Mouse (Mus musculus): Measurements from ENCODE around the gene Stat3. TPM values are rescaled to one million over a fixed set of nuclear protein-coding genes. Genes with fewer than 3 reads are reported as not detected.

Gene Stat3
- polyA plus RNA-seq, 1 experiment from 2014 or later, result 40.0 TPM

GRCm38 (mm10) chr11:100843070-100843669 is 96.2 kb downstream of the Stat3 start:
- H3K4me3 ChIP-seq (ENCODE audit: low read length), result no peak overlapping the region
- WGBS, result 95% methylated on average over 8 of the region's 8 CpGs
- ATAC-seq (ENCODE audit: low FRiP score, low TSS enrichment), result no peak
- no peaks in the 10 kb centered on the region for H3K36me3 ChIP-seq (ENCODE audit: control insufficient read depth, insufficient read depth, low read length)
- no peaks in the 10 kb centered on the region for H3K27me3 ChIP-seq (ENCODE audit: control insufficient read depth, insufficient read depth, low read length)
- no peak overlapping the region for H3K27ac ChIP-seq (ENCODE audit: low read depth, low read length)
- no peak overlapping the region for H3K4me2 ChIP-seq (replicated peaks; ENCODE audit: low read depth, low read length)
- H3K4me1 ChIP-seq (ENCODE audit: control insufficient read depth, insufficient read depth, low read length), result no peaks in the 10 kb centered on the region
- H3K9me3 ChIP-seq (ENCODE audit: control insufficient read depth, low read length), result no peaks in the 10 kb centered on the region
- no peak overlapping the region for H3K9ac ChIP-seq (ENCODE audit: low read depth, low read length)

- Histone ChIP-seq H3K4me3 (ENCODE audit: low read length) (no peak overlapping the region), H3K27ac (ENCODE audit: low read depth, low read length) (no peak overlapping the region), H3K4me2 (replicated peaks; ENCODE audit: low read depth, low read length) (no peak overlapping the region), H3K9me3 (ENCODE audit: control insufficient read depth, low read length) (peaks cover 4% of the 10 kb centered on the region; the same call in 1 of the 2 replicates), H3K27me3 (ENCODE audit: control insufficient read depth, insufficient read depth, low read length) (no peaks in the 10 kb centered on the region), H3K9ac (ENCODE audit: low read depth, low read length) (no peak overlapping the region), H3K4me1 (ENCODE audit: control insufficient read depth, insufficient read depth, low read length) (no peaks in the 10 kb centered on the region), H3K36me3 (ENCODE audit: control insufficient read depth, insufficient read depth, low read length) (no peaks in the 10 kb centered on the region)
- 74% methylated on average over 7 of the region's 7 CpGs for WGBS
- ATAC-seq (ENCODE audit: low FRiP score, low TSS enrichment), result no peak
Measured at GRCm38 (mm10) chr11:100842025-100842424, 97.3 kb downstream of the Stat3 start.

- 52% methylated on average over 12 of the region's 12 CpGs for WGBS
- no peaks in the 10 kb centered on the region for H3K36me3 ChIP-seq (ENCODE audit: control insufficient read depth, insufficient read depth, low read length)
- no peak overlapping the region for H3K9ac ChIP-seq (ENCODE audit: low read depth, low read length)
- no peak overlapping the region for H3K4me2 ChIP-seq (replicated peaks; ENCODE audit: low read depth, low read length)
- no peaks in the 10 kb centered on the region for H3K27me3 ChIP-seq (ENCODE audit: control insufficient read depth, insufficient read depth, low read length)
- peaks cover 4% of the 10 kb centered on the region; the same call in 1 of the 2 replicates for H3K9me3 ChIP-seq (ENCODE audit: control insufficient read depth, low read length)
- H3K27ac ChIP-seq (ENCODE audit: low read depth, low read length), result no peak overlapping the region
- no peaks in the 10 kb centered on the region for H3K4me1 ChIP-seq (ENCODE audit: control insufficient read depth, insufficient read depth, low read length)
- no peak overlapping the region for H3K4me3 ChIP-seq (ENCODE audit: low read length)
- ATAC-seq (ENCODE audit: low FRiP score, low TSS enrichment), result no peak
Measured at GRCm38 (mm10) chr11:100840866-100841265, 98.5 kb downstream of the Stat3 start.

- H3K27ac ChIP-seq (ENCODE audit: low read depth, low read length), result no peak overlapping the region
- no peak overlapping the region for H3K4me3 ChIP-seq (ENCODE audit: low read length)
- H3K9me3 ChIP-seq (ENCODE audit: control insufficient read depth, low read length), result peaks cover 4% of the 10 kb centered on the region; the same call in 1 of the 2 replicates
- no peak overlapping the region for H3K9ac ChIP-seq (ENCODE audit: low read depth, low read length)
- H3K36me3 ChIP-seq (ENCODE audit: control insufficient read depth, insufficient read depth, low read length), result no peaks in the 10 kb centered on the region
- no peaks in the 10 kb centered on the region for H3K4me1 ChIP-seq (ENCODE audit: control insufficient read depth, insufficient read depth, low read length)
- no peak for ATAC-seq (ENCODE audit: low FRiP score, low TSS enrichment)
- H3K4me2 ChIP-seq (replicated peaks; ENCODE audit: low read depth, low read length), result no peak overlapping the region
- WGBS, result 56% methylated on average over 8 of the region's 8 CpGs
- H3K27me3 ChIP-seq (ENCODE audit: control insufficient read depth, insufficient read depth, low read length), result no peaks in the 10 kb centered on the region
Measured at GRCm38 (mm10) chr11:100839523-100839922, 99.8 kb downstream of the Stat3 start.

- Histone ChIP-seq H3K27ac (ENCODE audit: low read depth, low read length) (no peak overlapping the region), H3K9ac (ENCODE audit: low read depth, low read length) (no peak overlapping the region), H3K4me3 (ENCODE audit: low read length) (no peak overlapping the region), H3K27me3 (ENCODE audit: control insufficient read depth, insufficient read depth, low read length) (no peaks in the 10 kb centered on the region), H3K9me3 (ENCODE audit: control insufficient read depth, low read length) (peaks cover 4% of the 10 kb centered on the region; the same call in 1 of the 2 replicates), H3K4me1 (ENCODE audit: control insufficient read depth, insufficient read depth, low read length) (no peaks in the 10 kb centered on the region), H3K36me3 (ENCODE audit: control insufficient read depth, insufficient read depth, low read length) (no peaks in the 10 kb centered on the region), H3K4me2 (replicated peaks; ENCODE audit: low read depth, low read length) (no peak overlapping the region)
- ATAC-seq (ENCODE audit: low FRiP score, low TSS enrichment), result no peak
- WGBS, result 95% methylated on average over 9 of the region's 9 CpGs
Measured at GRCm38 (mm10) chr11:100838894-100839293, 100.4 kb downstream of the Stat3 start.

DNA sequence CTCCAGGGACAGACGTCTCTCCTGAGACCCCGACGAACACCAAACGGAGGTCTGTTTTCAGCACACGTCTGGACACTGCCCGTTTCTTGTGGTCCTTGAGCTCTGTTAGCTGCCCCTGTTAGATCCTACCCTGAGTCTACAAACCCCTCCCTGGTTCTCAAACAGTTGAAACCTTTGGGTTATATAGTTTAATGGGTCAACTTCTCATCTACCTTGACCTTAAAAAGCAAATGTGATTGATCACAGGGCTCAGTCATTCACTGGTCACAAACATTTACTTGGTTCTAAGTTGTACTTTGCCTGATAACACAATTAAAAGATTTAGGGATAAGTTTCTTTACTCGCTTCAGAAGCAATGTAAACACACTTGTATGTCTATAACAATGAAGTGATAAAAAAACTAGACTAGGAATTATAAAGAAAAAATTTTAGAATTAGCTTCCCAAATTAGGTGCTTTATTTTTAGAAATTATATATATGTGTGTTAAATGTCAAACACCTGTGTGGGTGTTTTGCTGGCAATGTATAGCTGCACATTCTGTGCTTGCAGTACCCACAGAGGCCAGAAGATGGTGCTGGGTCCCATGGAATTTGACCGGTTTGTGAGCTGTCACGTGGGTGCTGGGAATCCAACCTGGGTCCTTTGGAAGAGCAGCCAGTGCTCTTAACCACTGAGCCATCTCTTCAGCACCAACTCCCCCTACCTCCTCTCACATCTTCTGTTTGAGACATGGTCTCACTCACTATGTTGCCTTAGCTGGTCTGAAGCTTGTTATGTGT is 102.2 kb downstream of the Stat3 start:
- H3K4me2 ChIP-seq (replicated peaks; ENCODE audit: low read depth, low read length), result no peak overlapping the region
- H3K9ac ChIP-seq (ENCODE audit: low read depth, low read length), result no peak overlapping the region
- WGBS, result 84% methylated on average over 9 of the region's 9 CpGs
- H3K4me1 ChIP-seq (ENCODE audit: control insufficient read depth, insufficient read depth, low read length), result 0 out of 2 replicates have a peak, but pooled peaks cover 5% of the 10 kb centered on the region
- no peaks in the 10 kb centered on the region for H3K27me3 ChIP-seq (ENCODE audit: control insufficient read depth, insufficient read depth, low read length)
- no peak for ATAC-seq (ENCODE audit: low FRiP score, low TSS enrichment)
- no peak overlapping the region for H3K27ac ChIP-seq (ENCODE audit: low read depth, low read length)
- no peak overlapping the region for H3K4me3 ChIP-seq (ENCODE audit: low read length)
- no peaks in the 10 kb centered on the region for H3K36me3 ChIP-seq (ENCODE audit: control insufficient read depth, insufficient read depth, low read length)
- H3K9me3 ChIP-seq (ENCODE audit: control insufficient read depth, low read length), result peaks cover 4% of the 10 kb centered on the region; the same call in 1 of the 2 replicates

Other genes with a start within 250 kb of the Stat3 start
- gene Zfp385c, start 247.1 kb downstream of the Stat3 start, polyA plus RNA-seq (2014; fragmentation: Nextera tagmentation; extraction: Ambion mirVana), result 0.40 and 0.50 TPM in 2 replicates
- gene Dhx58, start 235.3 kb downstream of the Stat3 start, polyA plus RNA-seq (2014; fragmentation: Nextera tagmentation; extraction: Ambion mirVana), result 3.2 TPM in 2 replicates
- gene Kat2a, start 227.1 kb downstream of the Stat3 start, polyA plus RNA-seq (2014; fragmentation: Nextera tagmentation; extraction: Ambion mirVana), result 44.3 and 74.5 TPM in 2 replicates
- gene Hspb9, start 225.7 kb downstream of the Stat3 start, polyA plus RNA-seq (2014; fragmentation: Nextera tagmentation; extraction: Ambion mirVana), result 0.47 TPM in 1 of 2 replicates, not detected in the other
- 46.8 and 92.8 TPM in 2 replicates for gene Rab5c, start 201.3 kb downstream of the Stat3 start, polyA plus RNA-seq (2014; fragmentation: Nextera tagmentation; extraction: Ambion mirVana)
- gene Kcnh4, start 179.6 kb downstream of the Stat3 start, polyA plus RNA-seq (2014; fragmentation: Nextera tagmentation; extraction: Ambion mirVana), result 0.07 TPM in 1 of 2 replicates, not detected in the other
- gene Hcrt, start 176.6 kb downstream of the Stat3 start, polyA plus RNA-seq (2014; fragmentation: Nextera tagmentation; extraction: Ambion mirVana), result not detected in 2 replicates
- gene Ghdc, start 168.6 kb downstream of the Stat3 start, polyA plus RNA-seq (2014; fragmentation: Nextera tagmentation; extraction: Ambion mirVana), result 3.6 and 4.5 TPM in 2 replicates
- 12.7 and 19.8 TPM in 2 replicates for gene Stat5b, start 88.8 kb downstream of the Stat3 start, polyA plus RNA-seq (2014; fragmentation: Nextera tagmentation; extraction: Ambion mirVana)
- 2.0 and 3.0 TPM in 2 replicates for gene Stat5a, start 80.2 kb downstream of the Stat3 start, polyA plus RNA-seq (2014; fragmentation: Nextera tagmentation; extraction: Ambion mirVana)
- 40.7 and 45.1 TPM in 2 replicates for gene Cavin1, start 31.3 kb upstream of the Stat3 start, polyA plus RNA-seq (2014; fragmentation: Nextera tagmentation; extraction: Ambion mirVana)
- gene Atp6v0a1, start 69.9 kb upstream of the Stat3 start, polyA plus RNA-seq (2014; fragmentation: Nextera tagmentation; extraction: Ambion mirVana), result 29.2 and 38.8 TPM in 2 replicates
- gene Naglu, start 130.5 kb upstream of the Stat3 start, polyA plus RNA-seq (2014; fragmentation: Nextera tagmentation; extraction: Ambion mirVana), result 7.0 and 11.5 TPM in 2 replicates
- gene Hsd17b1, start 138.9 kb upstream of the Stat3 start, polyA plus RNA-seq (2014; fragmentation: Nextera tagmentation; extraction: Ambion mirVana), result 0.16 TPM in 1 of 2 replicates, not detected in the other
- gene Coasy, start 143.0 kb upstream of the Stat3 start, polyA plus RNA-seq (2014; fragmentation: Nextera tagmentation; extraction: Ambion mirVana), result 42.0 and 44.9 TPM in 2 replicates
- gene Mlx, start 147.7 kb upstream of the Stat3 start, polyA plus RNA-seq (2014; fragmentation: Nextera tagmentation; extraction: Ambion mirVana), result 39.7 and 48.7 TPM in 2 replicates
- gene Psmc3ip, start 155.9 kb upstream of the Stat3 start, polyA plus RNA-seq (2014; fragmentation: Nextera tagmentation; extraction: Ambion mirVana), result 52.0 and 61.8 TPM in 2 replicates
- gene Retreg3, start 180.4 kb upstream of the Stat3 start, polyA plus RNA-seq (2014; fragmentation: Nextera tagmentation; extraction: Ambion mirVana), result 10.5 and 14.0 TPM in 2 replicates
- gene Tubg1, start 180.4 kb upstream of the Stat3 start, polyA plus RNA-seq (2014; fragmentation: Nextera tagmentation; extraction: Ambion mirVana), result 81.9 and 95.4 TPM in 2 replicates
- 3.7 and 4.5 TPM in 2 replicates for gene Tubg2, start 216.4 kb upstream of the Stat3 start, polyA plus RNA-seq (2014; fragmentation: Nextera tagmentation; extraction: Ambion mirVana)
- gene Cntnap1, start 231.0 kb upstream of the Stat3 start, polyA plus RNA-seq (2014; fragmentation: Nextera tagmentation; extraction: Ambion mirVana), result 1.7 and 2.1 TPM in 2 replicates
- gene Plekhh3, start 231.8 kb upstream of the Stat3 start, polyA plus RNA-seq (2014; fragmentation: Nextera tagmentation; extraction: Ambion mirVana), result 17.0 and 17.9 TPM in 2 replicates
- gene Ccr10, start 235.9 kb upstream of the Stat3 start, polyA plus RNA-seq (2014; fragmentation: Nextera tagmentation; extraction: Ambion mirVana), result 0.24 and 0.51 TPM in 2 replicates

All from kidney, embryonic 14.5 days (tissue).